In the genomic region with DNA sequence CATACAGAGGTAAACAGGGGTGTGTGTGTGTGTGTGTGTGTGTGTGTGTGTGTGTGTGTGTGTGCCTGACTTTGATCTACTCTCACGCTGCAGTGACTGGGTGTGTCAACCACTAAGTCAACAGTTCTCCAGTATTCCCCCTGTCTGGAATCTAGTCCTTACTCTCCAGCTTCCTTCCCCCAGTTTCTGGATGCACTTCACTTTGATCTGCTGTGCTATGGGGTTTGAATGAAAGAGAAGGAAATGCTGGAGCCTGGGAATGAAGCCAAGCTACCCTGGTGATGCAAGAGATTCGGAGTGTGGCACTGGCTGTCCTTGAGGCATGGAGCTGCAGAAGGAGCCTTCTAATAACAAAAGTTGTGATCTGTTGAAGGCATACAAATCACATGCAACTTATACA, we compare ENCODE assay signal across 13 mouse cellular contexts.
DNase-seq lines count a peak whose midpoint lies in the region; ATAC-seq lines count a peak whose summit lies in the region.
"Had no signal": no experiment of that assay in that cellular context is flagged by ENCODE, and none has a peak within 500 bp of the region (broad histone marks: within the 10 kb centered on the region; RNA-seq: fewer than 3 reads in every experiment).

No protein-coding gene starts in this region.

- H3K27ac ChIP-seq in embryonic facial prominence, embryonic 14.5 days (replicated peaks; ENCODE audit: low read depth, low read length) = no peak overlapping the region
- H3K27ac ChIP-seq in embryonic facial prominence, embryonic 10.5 days (replicated peaks) = no peak overlapping the region
- no peak overlapping the region for H3K27ac ChIP-seq in midbrain, embryonic 14.5 days (replicated peaks; ENCODE audit: low read depth, low read length)
- no peak overlapping the region for H3K27ac ChIP-seq in midbrain, embryonic 15.5 days
- no peak overlapping the region for H3K27ac ChIP-seq in forebrain, embryonic 12.5 days
- H3K27ac ChIP-seq: forebrain, embryonic 10.5 days; midbrain, embryonic 13.5 days had no signal

- H3K4me2 ChIP-seq in embryonic facial prominence, embryonic 14.5 days (ENCODE audit: low read depth, low read length) = no peak overlapping the region
- no peak overlapping the region for H3K4me2 ChIP-seq in midbrain, embryonic 14.5 days (ENCODE audit: low read length)
- H3K4me2 ChIP-seq in midbrain, embryonic 15.5 days = no peak overlapping the region
- no peak overlapping the region for H3K4me2 ChIP-seq in forebrain, embryonic 12.5 days
- H3K4me2 ChIP-seq: midbrain, embryonic 13.5 days had no signal

- H3K4me3 ChIP-seq in embryonic facial prominence, embryonic 14.5 days (ENCODE audit: low read depth, low read length) = no peak overlapping the region
- H3K4me3 ChIP-seq in embryonic facial prominence, embryonic 10.5 days = no peak overlapping the region
- H3K4me3 ChIP-seq in midbrain, embryonic 14.5 days (replicated peaks; ENCODE audit: low read depth, low read length) = no peak overlapping the region
- H3K4me3 ChIP-seq in midbrain, embryonic 15.5 days = no peak overlapping the region
- H3K4me3 ChIP-seq in forebrain, embryonic 12.5 days (replicated peaks) = no peak overlapping the region
- H3K4me3 ChIP-seq: forebrain, embryonic 10.5 days; midbrain, embryonic 13.5 days had no signal

- H3K36me3 ChIP-seq in embryonic facial prominence, embryonic 14.5 days (ENCODE audit: control insufficient read depth, insufficient read depth, low read length) = no peaks in the 10 kb centered on the region
- H3K36me3 ChIP-seq in embryonic facial prominence, embryonic 10.5 days (replicated peaks) = no peaks in the 10 kb centered on the region
- no peaks in the 10 kb centered on the region for H3K36me3 ChIP-seq in midbrain, embryonic 14.5 days (ENCODE audit: control insufficient read depth, insufficient read depth, low read length)
- H3K36me3 ChIP-seq in midbrain, embryonic 15.5 days (replicated peaks) = no peaks in the 10 kb centered on the region
- H3K36me3 ChIP-seq in forebrain, embryonic 12.5 days (replicated peaks) = no peaks in the 10 kb centered on the region
- H3K36me3 ChIP-seq: forebrain, embryonic 10.5 days; midbrain, embryonic 13.5 days had no signal

- H3K9me3 ChIP-seq in embryonic facial prominence, embryonic 14.5 days (ENCODE audit: control insufficient read depth, low read length) = no peaks in the 10 kb centered on the region
- H3K9me3 ChIP-seq in embryonic facial prominence, embryonic 10.5 days = no peaks in the 10 kb centered on the region
- H3K9me3 ChIP-seq in midbrain, embryonic 14.5 days (ENCODE audit: control insufficient read depth, low read length) = no peaks in the 10 kb centered on the region
- H3K9me3 ChIP-seq in midbrain, embryonic 15.5 days = no peaks in the 10 kb centered on the region
- no peaks in the 10 kb centered on the region for H3K9me3 ChIP-seq in forebrain, embryonic 12.5 days
- H3K9me3 ChIP-seq: forebrain, embryonic 10.5 days; midbrain, embryonic 13.5 days had no signal

- H3K4me1 ChIP-seq in embryonic facial prominence, embryonic 14.5 days (ENCODE audit: control insufficient read depth, insufficient read depth, low read length) = no peaks in the 10 kb centered on the region
- H3K4me1 ChIP-seq in embryonic facial prominence, embryonic 10.5 days = no peaks in the 10 kb centered on the region
- no peaks in the 10 kb centered on the region for H3K4me1 ChIP-seq in midbrain, embryonic 14.5 days (ENCODE audit: control insufficient read depth, insufficient read depth, low read length)
- no peaks in the 10 kb centered on the region for H3K4me1 ChIP-seq in midbrain, embryonic 15.5 days
- no peaks in the 10 kb centered on the region for H3K4me1 ChIP-seq in forebrain, embryonic 12.5 days
- H3K4me1 ChIP-seq: forebrain, embryonic 10.5 days; midbrain, embryonic 13.5 days had no signal

- no peaks in the 10 kb centered on the region for H3K27me3 ChIP-seq in embryonic facial prominence, embryonic 14.5 days (replicated peaks; ENCODE audit: control insufficient read depth, insufficient read depth, low read length)
- no peaks in the 10 kb centered on the region for H3K27me3 ChIP-seq in embryonic facial prominence, embryonic 10.5 days (replicated peaks; ENCODE audit: low read depth, poor library complexity, severe bottlenecking)
- no peaks in the 10 kb centered on the region for H3K27me3 ChIP-seq in midbrain, embryonic 14.5 days (ENCODE audit: control insufficient read depth, insufficient read depth, low read length)
- no peaks in the 10 kb centered on the region for H3K27me3 ChIP-seq in midbrain, embryonic 15.5 days (replicated peaks)
- no peaks in the 10 kb centered on the region for H3K27me3 ChIP-seq in forebrain, embryonic 12.5 days
- H3K27me3 ChIP-seq: midbrain, embryonic 13.5 days had no signal

- ATAC-seq in embryonic facial prominence, embryonic 14.5 days (ENCODE audit: low read depth) = no peak
- no peak for ATAC-seq in midbrain, embryonic 14.5 days (ENCODE audit: low FRiP score, low TSS enrichment)
- ATAC-seq in midbrain, embryonic 15.5 days (replicated peaks) = no peak
- ATAC-seq in forebrain, embryonic 12.5 days (ENCODE audit: low FRiP score) = no peak
- ATAC-seq: midbrain, embryonic 13.5 days had no signal

- no peak overlapping the region for H3K9ac ChIP-seq in embryonic facial prominence, embryonic 14.5 days (ENCODE audit: low read depth, low read length)
- H3K9ac ChIP-seq in midbrain, embryonic 14.5 days (replicated peaks; ENCODE audit: low read length) = no peak overlapping the region
- no peak overlapping the region for H3K9ac ChIP-seq in midbrain, embryonic 15.5 days
- no peak overlapping the region for H3K9ac ChIP-seq in forebrain, embryonic 12.5 days
- H3K9ac ChIP-seq: midbrain, embryonic 13.5 days had no signal

- DNase-seq in embryonic facial prominence, embryonic 14.5 days (ENCODE audit: low spot score) = peak; percentile 41
- DNase-seq in embryonic facial prominence, embryonic 10.5 days (ENCODE audit: low spot score) = no peak
- DNase-seq in midbrain, embryonic 14.5 days = peak; percentile 15
- DNase-seq in layer of hippocampus, adult 9-11 months = peak; percentile 17
- peak; percentile 45 for DNase-seq in ovary, postnatal 36 days (ENCODE audit: low spot score)
- no peak for DNase-seq in thymus, postnatal 14 days
- DNase-seq: B cell, adult 2 months; cerebellum, postnatal 36 days; kidney, adult 8-10 months had no signal

- WGBS in embryonic facial prominence, embryonic 14.5 days = 37% methylated on average over 2 of the region's 2 CpGs
- WGBS in embryonic facial prominence, embryonic 10.5 days = 82% methylated on average over 2 of the region's 2 CpGs
- 70% methylated on average over 2 of the region's 2 CpGs for WGBS in midbrain, embryonic 14.5 days
- 72% methylated on average over 2 of the region's 2 CpGs for WGBS in midbrain, embryonic 15.5 days
- WGBS in forebrain, embryonic 12.5 days = 95% methylated on average over 2 of the region's 2 CpGs

Comparison
In these comparisons a context has a peak if more than half of its experiments do, and no peak if none do; other contexts are left out.
1. DNase-seq: peak in embryonic facial prominence, embryonic 14.5 days (single experiment), midbrain, embryonic 14.5 days (single experiment), layer of hippocampus, adult 9-11 months (single experiment) and ovary, postnatal 36 days (single experiment); none in embryonic facial prominence, embryonic 10.5 days (single experiment) and thymus, postnatal 14 days (single experiment).